8 mouse cellular contexts compared by ENCODE assay signal in genomic region chr15:83042655-83043361, GRCm38 (mm10). TPM values are rescaled to one million over a fixed set of nuclear protein-coding genes. Genes with fewer than 3 reads are reported as not detected.
DNase-seq lines count a peak whose midpoint lies in the region; ATAC-seq and TF ChIP-seq lines count a peak whose summit lies in the region.

No protein-coding gene starts in this region.

- no peak overlapping the region for H3K9ac ChIP-seq in liver, embryonic 12.5 days

- peak; percentile 42 to 51 for DNase-seq in left cerebral cortex, postnatal 25 days (ENCODE audit: low spot score in 2 of 2)
- DNase-seq in left cerebral cortex, adult 9 months (ENCODE audit: low spot score in 2 of 2) = no peak
- DNase-seq in embryo, embryonic 9.5 days (ENCODE audit: extremely low spot score) = peak; percentile 58
- peak; percentile 64 to 71 for DNase-seq in layer of hippocampus, adult 2 months (ENCODE audit: low spot score in 2 of 2)
- DNase-seq in retina, postnatal 1 day = peak; percentile 50
- DNase-seq in adrenal gland, postnatal 14 days = no peak
- no peak for DNase-seq in adrenal gland, adult 18-20 months (ENCODE audit: low spot score in 2 of 2)

- intact Hi-C loops in left cerebral cortex, postnatal 25 days (cut with DNase I) = no loop called here

- H3K4me3 ChIP-seq in layer of hippocampus, adult 2 months = peak overlapping the region; percentile 50
- no peak overlapping the region for H3K4me3 ChIP-seq in liver, embryonic 12.5 days

- H3K36me3 ChIP-seq in liver, embryonic 12.5 days = no peaks in the 10 kb centered on the region

- TF ChIP-seq CTCF in layer of hippocampus, adult 2 months (conservative IDR thresholded peaks at IDR 0.05) = no peak

- peaks cover 14% of the 10 kb centered on the region; the same call in 1 of the 2 replicates for H3K27me3 ChIP-seq in liver, embryonic 12.5 days (replicated peaks)

- WGBS in liver, embryonic 12.5 days (ENCODE audit: insufficient replicate concordance) = 33% methylated on average over 6 of the region's 6 CpGs

- peak overlapping the region; percentile 92 for H3K27ac ChIP-seq in layer of hippocampus, adult 2 months
- no peak overlapping the region for H3K27ac ChIP-seq in liver, embryonic 12.5 days

- H3K4me2 ChIP-seq in liver, embryonic 12.5 days = no peak overlapping the region

- no peak for ATAC-seq in liver, embryonic 12.5 days

- H3K9me3 ChIP-seq in liver, embryonic 12.5 days (replicated peaks) = 0 out of 2 replicates have a peak, but pooled peaks cover 4% of the 10 kb centered on the region

- H3K4me1 ChIP-seq in liver, embryonic 12.5 days = 0 out of 2 replicates have a peak, but pooled peaks cover 12% of the 10 kb centered on the region

RNA-seq across cellular contexts. Expression of gene Nfam1, which starts 9.7 kb away (rescaled TPM):
- total RNA-seq in left cerebral cortex, postnatal 25 days (2021) = 1 to 10 TPM; 2.0 to 2.8 TPM
- 1 to 10 TPM; 1.9 to 2.8 TPM for total RNA-seq in layer of hippocampus, adult 2 months (2021)
- 2.6 and 5.9 TPM in 2 replicates for total RNA-seq in adrenal gland, postnatal 14 days (2021)
- total RNA-seq in adrenal gland, adult 18-20 months (2021) = 1 to 10 TPM; 3.2 to 4.1 TPM
- 6.2 and 6.4 TPM in 2 replicates for polyA plus RNA-seq in liver, embryonic 12.5 days (2016; fragmentation: Nextera tagmentation; extraction: Ambion mirVana)

RNA-seq across cellular contexts. Expression of gene Serhl, which starts 46.5 kb away (rescaled TPM):
- total RNA-seq in left cerebral cortex, postnatal 25 days (2021) = 1 to 10 TPM; 8.3 to 9.8 TPM
- 10 to 100 TPM in 1 of 2 experiments, 1 to 10 TPM in 1; 7.1 to 11.8 TPM for total RNA-seq in layer of hippocampus, adult 2 months (2021)
- 53.8 and 63.2 TPM in 2 replicates for total RNA-seq in adrenal gland, postnatal 14 days (2021)
- 10 to 100 TPM; 47.9 to 53.1 TPM for total RNA-seq in adrenal gland, adult 18-20 months (2021)
- 24.5 and 28.0 TPM in 2 replicates for polyA plus RNA-seq in liver, embryonic 12.5 days (2016; fragmentation: Nextera tagmentation; extraction: Ambion mirVana)

RNA-seq across cellular contexts. Expression of gene Tcf20, which starts 55.1 kb away (rescaled TPM):
- 100 to 1,000 TPM; 181 to 193 TPM for total RNA-seq in left cerebral cortex, postnatal 25 days (2021)
- total RNA-seq in layer of hippocampus, adult 2 months (2021) = 100 to 1,000 TPM; 219 to 230 TPM
- total RNA-seq in adrenal gland, postnatal 14 days (2021) = 75.9 and 85.4 TPM in 2 replicates
- 10 to 100 TPM; 84.4 to 91.1 TPM for total RNA-seq in adrenal gland, adult 18-20 months (2021)
- 3.9 and 4.0 TPM in 2 replicates for polyA plus RNA-seq in liver, embryonic 12.5 days (2016; fragmentation: Nextera tagmentation; extraction: Ambion mirVana)

Comparison
In these comparisons a context has a peak if more than half of its experiments do, and no peak if none do; other contexts are left out.
1. DNase-seq: peak in left cerebral cortex, postnatal 25 days (2 of 2), embryo, embryonic 9.5 days (single experiment), layer of hippocampus, adult 2 months (2 of 2) and retina, postnatal 1 day (single experiment); none in left cerebral cortex, adult 9 months (0 of 2), adrenal gland, postnatal 14 days (single experiment) and adrenal gland, adult 18-20 months (0 of 2).